Mouse (Mus musculus) activated CD4-positive, CD25-positive, alpha-beta regulatory T cell, adult 4 months (primary cell): Measurements from ENCODE around the gene Pde7b. TPM values are rescaled to one million over a fixed set of nuclear protein-coding genes. Genes with fewer than 3 reads are reported as not detected.

ENCODE experiments used
- ATAC-seq: one replicate; pipeline ENCODE4 v1.8.0; 2017
- polyA plus RNA-seq, 2 experiments: library from polyadenylated mRNA; unstranded; fragments of 100-300 nt; shearing (Covaris generic); gene quantifications; one replicate each; pipeline ENCODE4 v1.2.1; 2017

Pde7b gene
- polyA plus RNA-seq, 2 experiments from 2014 or later = not detected

DNA sequence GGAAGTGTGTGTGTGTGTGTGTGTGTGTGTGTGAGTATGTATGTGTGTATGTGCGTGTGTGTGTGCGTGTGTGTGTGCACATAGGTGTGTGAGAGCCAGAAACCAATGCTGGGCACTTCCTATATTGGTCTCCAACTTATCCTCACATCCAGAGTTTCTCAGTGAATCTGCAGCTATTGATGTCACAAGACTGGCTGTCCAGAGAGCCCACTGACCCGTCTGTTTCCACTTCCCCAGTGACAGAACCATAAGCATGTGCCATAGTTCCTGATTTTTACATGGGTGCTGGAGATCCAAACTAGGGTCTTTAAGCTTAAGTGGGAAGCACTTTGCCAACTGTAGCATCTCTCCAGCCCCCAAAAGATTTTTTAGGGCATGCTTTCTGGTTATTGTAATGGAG lies 71.6 kb downstream of the Pde7b start:
- no peak for ATAC-seq

- no peak for ATAC-seq
Measured at GRCm38 (mm10) chr10:20636381-20636780, 88.5 kb downstream of the Pde7b start.

- ATAC-seq = no peak
Measured at GRCm38 (mm10) chr10:20633085-20633415, 91.8 kb downstream of the Pde7b start.

- ATAC-seq = no peak
Measured at GRCm38 (mm10) chr10:20632256-20633084, 92.4 kb downstream of the Pde7b start.

GRCm38 (mm10) chr10:20630122-20630521 lies 94.8 kb downstream of the Pde7b start:
- no peak for ATAC-seq

- ATAC-seq = no peak
Measured at GRCm38 (mm10) chr10:20625702-20626375, 99.0 kb downstream of the Pde7b start.

DNA sequence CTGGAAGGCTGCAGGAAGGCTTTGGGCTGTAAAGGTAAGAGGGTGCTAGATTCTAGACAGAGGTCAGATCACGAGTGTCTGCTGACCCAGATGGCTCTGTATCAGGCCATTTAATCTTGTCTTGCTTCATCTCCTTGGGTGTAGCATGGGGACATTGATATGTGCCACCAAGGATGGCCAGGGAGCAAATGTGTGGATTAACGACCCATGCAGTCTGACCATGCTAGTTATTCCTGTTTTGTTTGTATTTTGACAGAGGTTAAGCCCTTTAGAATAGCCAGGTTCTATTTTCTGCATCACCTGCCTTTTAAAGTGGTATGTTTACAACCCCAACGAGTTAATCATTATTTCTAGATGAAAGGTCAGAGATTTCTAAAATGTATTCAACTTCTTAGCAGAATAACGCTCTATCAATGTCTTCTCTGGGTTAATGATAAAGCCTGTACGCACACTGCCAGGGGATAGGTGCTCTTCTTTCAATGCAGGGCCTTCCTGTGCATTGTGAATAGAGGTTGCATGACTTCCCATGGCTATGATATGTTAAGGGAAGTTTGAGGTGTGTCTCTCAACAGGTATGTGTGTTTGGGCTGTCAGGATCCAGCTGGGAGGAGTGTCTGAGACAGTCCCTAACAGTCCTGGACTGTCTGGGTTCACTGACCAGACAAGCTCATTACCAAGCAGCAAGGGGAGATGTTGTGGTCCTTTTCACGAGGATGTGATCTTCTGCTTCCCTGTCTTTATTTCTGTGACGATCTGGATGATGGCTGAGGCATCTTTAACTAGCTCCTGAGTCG lies 103.0 kb downstream of the Pde7b start:
- no peak for ATAC-seq

DNA sequence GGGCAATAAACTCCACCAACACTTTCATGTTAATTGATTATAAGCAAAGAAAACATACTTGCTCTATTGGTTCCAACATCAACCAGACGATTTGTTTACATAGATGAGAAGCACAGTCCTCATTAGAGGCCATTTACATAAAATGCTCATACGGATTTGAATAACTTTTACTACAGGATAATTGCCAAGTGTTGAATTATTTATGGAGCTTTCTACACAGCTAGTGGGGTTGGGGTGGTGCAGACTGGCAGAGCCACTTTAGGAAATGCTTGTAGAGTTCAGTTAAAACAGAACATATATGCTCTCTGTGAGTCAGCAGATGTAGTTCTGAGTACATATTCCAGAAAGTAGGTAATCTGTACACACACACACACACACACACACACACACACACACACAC lies 118.9 kb downstream of the Pde7b start:
- ATAC-seq = no peak

- no peak for ATAC-seq
Measured at GRCm38 (mm10) chr10:20595107-20595810, 129.6 kb downstream of the Pde7b start.

GRCm38 (mm10) chr10:20594015-20594414 lies 130.9 kb downstream of the Pde7b start:
- ATAC-seq = no peak

GRCm38 (mm10) chr10:20590100-20590499 lies 134.8 kb downstream of the Pde7b start:
- ATAC-seq = no peak

DNA sequence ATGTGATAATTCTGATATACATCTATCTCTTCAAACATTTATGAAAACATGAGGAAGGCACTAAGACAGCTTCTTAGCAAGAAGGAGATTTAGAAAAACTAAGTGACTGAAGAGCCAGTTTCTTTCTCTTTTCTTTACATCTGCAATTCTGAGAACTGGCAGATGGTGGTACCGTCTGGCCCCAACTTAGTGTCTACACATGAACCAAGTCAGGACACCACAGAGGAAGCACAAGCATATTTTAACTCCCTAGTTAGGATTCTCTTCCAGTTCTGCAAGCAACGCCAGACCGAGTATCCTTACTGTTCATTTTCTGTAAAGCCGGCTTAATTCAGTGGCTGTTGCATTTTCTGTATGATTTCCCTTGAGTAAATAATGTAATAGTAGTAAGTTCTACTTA lies 138.9 kb downstream of the Pde7b start:
- ATAC-seq = no peak

DNA sequence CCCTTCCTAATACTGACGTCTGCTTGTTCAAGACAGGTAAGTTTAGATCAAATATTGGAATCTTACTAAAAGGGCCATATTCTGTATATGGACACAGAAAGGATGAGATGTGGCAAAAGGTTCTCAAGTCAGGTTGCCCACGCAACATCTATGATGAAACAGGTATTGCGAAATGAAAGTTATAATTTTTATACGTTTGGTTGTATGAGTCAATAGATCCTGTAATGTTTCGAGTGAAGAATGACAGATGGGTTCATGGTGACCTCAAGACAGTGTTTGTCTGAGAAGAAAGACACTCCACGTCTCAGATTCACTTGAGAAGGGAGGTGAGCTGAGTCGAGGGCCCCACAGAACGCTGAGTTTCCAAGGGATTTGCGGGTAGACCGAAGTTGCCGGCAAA lies 149.9 kb downstream of the Pde7b start:
- ATAC-seq = no peak

DNA sequence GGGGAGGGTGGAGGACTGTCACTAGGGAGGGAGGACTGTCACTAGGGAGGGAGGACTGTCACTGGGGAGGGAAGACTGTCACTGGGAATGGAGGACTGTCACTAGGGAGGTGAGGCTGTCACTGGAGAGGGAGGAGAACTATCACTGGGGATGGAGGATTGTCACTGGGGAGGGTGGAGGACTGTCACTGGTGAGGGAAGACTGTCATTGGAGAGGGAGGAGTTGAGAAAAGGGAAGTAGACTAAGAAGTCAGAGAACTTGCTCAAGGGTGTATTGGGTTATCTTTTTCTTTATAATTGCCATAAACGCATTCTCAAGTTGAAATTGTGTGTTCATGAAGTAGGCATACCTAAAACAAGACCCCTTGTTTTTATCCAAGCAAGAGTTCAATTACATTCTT lies 150.5 kb downstream of the Pde7b start:
- ATAC-seq = no peak

DNA sequence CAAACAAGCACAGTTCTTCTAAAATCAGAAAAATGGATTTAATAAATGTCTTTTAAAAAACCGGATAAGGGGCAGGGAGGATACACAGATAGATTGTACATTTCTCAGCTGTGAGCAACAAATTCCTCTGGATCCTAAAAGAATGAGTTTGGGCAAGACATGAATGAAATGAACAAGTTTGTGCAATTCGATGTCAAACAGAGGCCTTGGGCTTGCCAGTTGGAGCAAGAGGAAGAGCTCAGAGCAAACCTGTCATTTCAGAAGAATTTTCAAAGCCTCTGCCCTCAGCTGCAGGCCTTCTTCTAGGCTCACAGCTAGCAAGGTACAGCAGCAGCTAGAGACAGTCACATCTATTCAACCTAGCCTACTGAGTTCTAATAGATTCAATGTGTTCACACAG lies 153.4 kb downstream of the Pde7b start:
- ATAC-seq = no peak

- no peak for ATAC-seq
Measured at GRCm38 (mm10) chr10:20568630-20569029, 156.2 kb downstream of the Pde7b start.

GRCm38 (mm10) chr10:20567684-20568236 lies 157.1 kb downstream of the Pde7b start:
- no peak for ATAC-seq

DNA sequence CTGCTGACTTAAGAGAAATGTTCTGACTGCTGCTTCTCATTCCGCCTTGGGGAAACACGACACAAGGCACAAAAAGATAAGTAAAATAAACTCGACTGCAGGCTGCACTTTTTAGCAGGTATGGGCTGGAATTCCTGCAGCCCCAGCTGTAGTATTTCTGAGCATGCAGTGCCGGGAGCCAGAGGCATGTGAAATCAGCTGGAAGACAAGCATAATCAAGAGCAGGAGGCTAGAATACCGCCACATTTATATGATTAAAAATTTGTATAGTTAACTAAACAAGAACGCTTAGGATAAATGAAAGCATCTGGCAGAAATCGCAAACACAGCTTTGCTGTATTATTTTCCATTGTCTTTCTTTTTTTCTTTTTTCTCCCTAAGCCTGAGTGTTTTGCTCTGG lies 168.4 kb downstream of the Pde7b start:
- no peak for ATAC-seq

GRCm38 (mm10) chr10:20551341-20551740 lies 173.5 kb downstream of the Pde7b start:
- ATAC-seq = no peak

DNA sequence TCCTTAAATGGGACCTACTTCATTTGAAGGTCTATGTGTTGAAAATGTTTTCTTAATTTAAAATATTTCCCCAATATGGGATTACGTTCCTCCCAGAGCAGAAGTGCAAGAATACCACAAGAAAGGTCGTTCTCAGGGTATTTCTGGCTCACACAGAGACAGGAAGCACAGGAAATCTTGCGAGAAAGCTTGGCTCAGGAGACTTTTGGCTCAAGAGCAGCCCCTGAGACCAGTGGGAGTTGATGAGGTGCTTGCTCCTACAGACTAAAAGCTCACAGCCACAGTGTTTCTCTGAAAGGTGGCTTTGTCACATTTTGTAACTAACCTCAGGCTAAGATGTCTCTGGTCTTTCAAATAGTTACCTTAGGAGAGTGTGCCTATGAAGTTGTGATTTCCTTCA lies 174.1 kb downstream of the Pde7b start:
- ATAC-seq = no peak

DNA sequence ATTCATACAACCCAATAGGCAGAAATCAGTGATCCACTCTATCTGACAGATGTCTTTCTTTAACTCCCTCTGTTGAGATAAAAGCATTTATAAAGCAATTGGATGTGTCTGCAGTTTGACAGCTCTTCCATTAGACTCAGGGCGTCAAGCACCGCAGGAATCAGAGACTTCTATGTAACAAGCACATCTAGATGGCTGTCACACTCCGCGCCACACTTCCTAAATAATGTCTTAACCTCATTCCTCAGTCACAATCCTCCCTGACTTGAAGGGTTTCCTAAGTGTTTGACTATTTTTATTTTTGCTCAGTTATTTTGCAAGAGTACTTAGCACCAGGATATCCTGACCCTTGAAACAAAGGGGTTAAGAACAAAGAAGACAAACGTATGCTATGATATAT lies 174.7 kb downstream of the Pde7b start:
- ATAC-seq = no peak
